Mouse (Mus musculus) liver, adult 2 months (tissue): ENCODE measurements around the gene Fen1. TPM values are rescaled to one million over a fixed set of nuclear protein-coding genes. Genes with fewer than 3 reads are reported as not detected.

Source experiments
- DNase-seq: peaks from one replicate; pipeline ENCODE4 v3.0.0-alpha.2; 2011; ENCODE audit warnings: low read depth, low spot score; ENCODE audit errors: extremely low read depth
- H3K27ac ChIP-seq: fragments of 200-500 bp; replicated peaks from 2 replicates; pipeline ENCODE4 v1.5.1; 2012; ENCODE audit warnings: low read depth, mild to moderate bottlenecking, control low read depth, inconsistent platforms, low read length; ENCODE audit not compliant: insufficient read depth
- H3K27me3 ChIP-seq: fragments of 200-500 bp; 2 replicates; pipeline ENCODE4 v1.6.1; 2012; ENCODE audit warnings: mild to moderate bottlenecking, moderate library complexity, low read length, inconsistent platforms; ENCODE audit not compliant: control insufficient read depth, insufficient read depth
- H3K36me3 ChIP-seq: fragments of 200-500 bp; 2 replicates; pipeline ENCODE4 v1.6.1; 2012; ENCODE audit warnings: low read length, inconsistent platforms; ENCODE audit not compliant: control insufficient read depth, insufficient read depth
- H3K4me1 ChIP-seq: fragments of 200-500 bp; 2 replicates; pipeline ENCODE4 v1.6.1; 2011; ENCODE audit warnings: low read length; ENCODE audit not compliant: control insufficient read depth, insufficient read depth
- H3K4me3 ChIP-seq: fragments of 200-500 bp; 2 replicates; pipeline ENCODE4 v1.5.1; 2011; ENCODE audit warnings: low read depth, mild to moderate bottlenecking, control low read depth, low read length, moderate library complexity; ENCODE audit not compliant: insufficient read depth
- H3K79me2 ChIP-seq: fragments of 200-500 bp; 2 replicates; pipeline ENCODE4 v1.6.1; 2012; ENCODE audit warnings: inconsistent platforms, mild to moderate bottlenecking, low read length, moderate library complexity; ENCODE audit not compliant: control insufficient read depth, insufficient read depth
- H3K9ac ChIP-seq: fragments of 200-500 bp; 2 replicates; pipeline ENCODE4 v1.6.1; 2012; ENCODE audit warnings: low read depth, mild to moderate bottlenecking, control low read depth, inconsistent platforms, low read length
- CTCF ChIP-seq: fragments of 200-500 bp; IDR thresholded peaks from 2 replicates; pipeline ENCODE4 v1.5.1; 2011; ENCODE audit warnings: low read depth, low read length, control low read depth
- POLR2A ChIP-seq: fragments of 200-500 bp; IDR thresholded peaks from 2 replicates; pipeline ENCODE4 v1.6.1; 2011; ENCODE audit warnings: low read length, control low read depth; ENCODE audit not compliant: insufficient read depth; ENCODE audit errors: extremely low read depth
- WGBS: fragments of 180-500 bp; shearing (Covaris S2); methylation state at CpG from one replicate; pipeline ENCODE4 v1.1.7; 2018; 5-methylcytosine and 5-hydroxymethylcytosine counted together
- polyA plus RNA-seq: library from polyadenylated mRNA; depleted of rRNA; stranded (reverse); fragments of >200 nt; gene quantifications from 2 replicates; pipeline ENCODE4 v1.2.3, GENCODE M21; 2012
- total RNA-seq: library from RNA; depleted of rRNA; stranded (reverse); fragments of >200 nt; gene quantifications from 2 replicates; pipeline ENCODE4 v1.2.3, GENCODE M21; 2014

Fen1 gene
- total and polyA plus RNA-seq, 2 experiments = 2.5 to 3.0 TPM

DNA sequence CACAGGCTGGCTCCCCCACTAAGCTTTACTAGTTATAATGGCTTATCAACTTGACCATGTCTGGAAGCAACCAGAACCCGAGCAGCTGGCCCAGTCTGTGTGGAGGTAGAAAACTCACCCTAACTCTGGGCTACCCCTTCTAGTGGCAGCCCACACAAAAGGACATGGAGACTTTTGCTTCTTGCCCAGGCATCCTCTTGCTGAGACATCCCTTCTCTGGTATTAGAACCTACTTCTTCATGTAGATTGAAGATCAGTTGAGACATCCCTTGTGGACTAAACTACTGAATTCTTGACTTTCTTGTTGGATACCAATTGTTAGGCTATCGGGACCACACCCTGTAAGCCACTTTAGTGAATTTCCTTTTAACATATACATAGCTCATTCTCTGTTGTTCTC is 5.7 kb downstream of the Fen1 start:
- TF ChIP-seq CTCF (no peak), POLR2A (no peak)
- no peaks in the 10 kb centered on the region for H3K79me2 ChIP-seq
- no peak overlapping the region for H3K27ac ChIP-seq
- peaks cover 3% of the 10 kb centered on the region; the same call in 1 of the 2 replicates for H3K4me1 ChIP-seq
- no peak overlapping the region for H3K9ac ChIP-seq
- no peak overlapping the region for H3K4me3 ChIP-seq
- WGBS = 80% methylated on average over 2 of the region's 2 CpGs
- H3K27me3 ChIP-seq = no peaks in the 10 kb centered on the region
- H3K36me3 ChIP-seq = peaks cover 21% of the 10 kb centered on the region
- DNase-seq = no peak

DNA sequence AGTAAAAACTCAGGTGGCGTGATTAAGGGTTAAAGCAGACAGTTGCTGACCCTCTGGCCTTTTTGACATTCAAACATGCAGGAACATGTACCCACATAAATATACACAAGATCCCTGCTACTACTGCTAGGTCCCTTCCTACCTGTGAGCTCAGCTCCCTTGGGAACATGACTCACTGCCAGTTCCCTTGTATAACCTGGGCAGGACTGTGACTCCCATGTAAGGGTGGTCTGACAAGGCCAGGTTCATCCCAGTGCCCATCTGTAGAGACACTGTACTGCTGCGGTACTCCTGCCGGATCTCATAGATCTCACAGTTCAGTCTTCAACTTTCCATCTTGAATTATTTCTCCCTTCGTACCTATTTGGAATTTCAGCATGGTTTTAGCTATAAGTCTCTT is 6.8 kb downstream of the Fen1 start:
- H3K9ac ChIP-seq = no peak overlapping the region
- H3K27me3 ChIP-seq = no peaks in the 10 kb centered on the region
- H3K4me3 ChIP-seq = no peak overlapping the region
- H3K36me3 ChIP-seq = peaks cover 23% of the 10 kb centered on the region
- TF ChIP-seq CTCF = no peak
- no peak for TF ChIP-seq POLR2A
- H3K4me1 ChIP-seq = peaks cover 3% of the 10 kb centered on the region; the same call in 1 of the 2 replicates
- no peak for DNase-seq
- 87% methylated on average over 4 of the region's 4 CpGs for WGBS
- no peak overlapping the region for H3K27ac ChIP-seq
- H3K79me2 ChIP-seq = no peaks in the 10 kb centered on the region

DNA sequence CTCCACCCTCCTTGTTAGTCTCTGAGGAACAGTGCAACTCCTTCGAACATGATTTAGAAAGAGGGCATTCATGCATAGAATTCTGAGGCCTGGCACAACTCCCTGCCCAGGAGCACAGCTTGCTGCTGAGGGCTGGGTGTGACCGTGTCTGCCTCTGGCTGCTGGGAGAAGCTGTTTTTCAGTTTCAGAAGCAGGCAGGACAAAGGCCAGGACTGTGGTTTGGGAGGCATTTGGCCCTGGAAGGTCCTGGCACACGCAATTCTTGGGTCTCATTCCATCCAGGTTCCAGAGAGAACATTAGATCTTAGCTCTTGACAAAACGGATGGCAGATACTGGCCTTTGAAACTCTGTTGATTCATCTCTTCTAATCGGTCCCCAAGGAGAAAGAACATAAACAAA is 8.7 kb downstream of the Fen1 start:
- Histone ChIP-seq H3K4me3 (no peak overlapping the region), H3K36me3 (peaks cover 39% of the 10 kb centered on the region), H3K27ac (no peak overlapping the region), H3K79me2 (no peaks in the 10 kb centered on the region), H3K4me1 (peaks cover 3% of the 10 kb centered on the region; the same call in 1 of the 2 replicates), H3K9ac (no peak overlapping the region), H3K27me3 (no peaks in the 10 kb centered on the region)
- 42% methylated on average over 5 of the region's 5 CpGs for WGBS
- DNase-seq = peak; percentile 49
- TF ChIP-seq POLR2A (no peak), CTCF (no peak)

DNA sequence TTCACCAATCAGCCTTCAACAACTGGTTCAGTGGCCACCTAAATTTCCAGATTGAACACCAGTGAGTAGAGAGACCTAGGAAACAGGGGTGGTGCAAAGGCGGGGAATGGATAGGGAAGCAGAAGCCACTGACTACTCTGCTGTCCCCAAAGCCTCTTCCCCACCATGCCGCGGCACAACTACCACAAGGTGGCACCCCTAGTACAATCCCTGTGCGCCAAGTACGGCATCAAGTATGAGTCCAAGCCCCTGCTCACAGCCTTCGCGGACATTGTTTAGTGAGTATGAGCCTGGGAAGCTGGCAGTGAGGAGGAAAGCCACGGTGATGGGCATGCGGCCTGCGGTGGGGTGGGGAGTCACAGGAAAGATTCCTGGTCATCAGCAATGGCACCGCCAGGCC is 9.6 kb downstream of the Fen1 start:
- WGBS = 87% methylated on average over 11 of the region's 11 CpGs
- Histone ChIP-seq H3K36me3 (peaks cover 48% of the 10 kb centered on the region), H3K27me3 (no peaks in the 10 kb centered on the region), H3K4me3 (no peak overlapping the region), H3K9ac (no peak overlapping the region), H3K79me2 (no peaks in the 10 kb centered on the region), H3K4me1 (peaks cover 6% of the 10 kb centered on the region), H3K27ac (no peak overlapping the region)
- TF ChIP-seq CTCF = 0 out of 2 replicates have a peak, but pooled peaks have one; percentile 14
- TF ChIP-seq POLR2A = no peak
- no peak for DNase-seq

DNA sequence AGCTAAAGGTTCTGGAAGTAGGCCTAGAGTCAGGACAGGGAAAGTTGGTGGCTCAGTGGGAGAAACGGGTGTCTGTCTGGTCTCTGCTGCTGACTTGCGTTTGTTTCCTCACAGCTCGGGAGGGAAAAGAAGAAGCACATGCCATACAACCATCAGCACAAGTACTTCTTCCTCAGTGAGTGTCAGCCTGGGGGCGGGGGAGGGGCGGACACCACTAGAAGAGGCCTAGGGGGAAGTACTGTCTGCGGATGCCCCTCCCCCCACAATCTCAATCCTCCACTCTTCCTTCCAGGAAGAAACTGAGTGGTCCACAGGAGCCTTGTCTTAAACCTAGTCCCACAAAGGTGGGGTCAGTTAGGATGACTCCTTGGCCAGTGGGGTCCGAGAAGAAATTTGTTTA is 12.6 kb downstream of the Fen1 start:
- peaks cover 57% of the 10 kb centered on the region for H3K36me3 ChIP-seq
- H3K9ac ChIP-seq = no peak overlapping the region
- TF ChIP-seq CTCF (no peak), POLR2A (no peak)
- no peak overlapping the region for H3K27ac ChIP-seq
- 62% methylated on average over 7 of the region's 7 CpGs for WGBS
- no peaks in the 10 kb centered on the region for H3K27me3 ChIP-seq
- H3K79me2 ChIP-seq = no peaks in the 10 kb centered on the region; the same call in 1 of the 2 replicates
- peaks cover 21% of the 10 kb centered on the region for H3K4me1 ChIP-seq
- no peak overlapping the region for H3K4me3 ChIP-seq
- peak; percentile 42 for DNase-seq

DNA sequence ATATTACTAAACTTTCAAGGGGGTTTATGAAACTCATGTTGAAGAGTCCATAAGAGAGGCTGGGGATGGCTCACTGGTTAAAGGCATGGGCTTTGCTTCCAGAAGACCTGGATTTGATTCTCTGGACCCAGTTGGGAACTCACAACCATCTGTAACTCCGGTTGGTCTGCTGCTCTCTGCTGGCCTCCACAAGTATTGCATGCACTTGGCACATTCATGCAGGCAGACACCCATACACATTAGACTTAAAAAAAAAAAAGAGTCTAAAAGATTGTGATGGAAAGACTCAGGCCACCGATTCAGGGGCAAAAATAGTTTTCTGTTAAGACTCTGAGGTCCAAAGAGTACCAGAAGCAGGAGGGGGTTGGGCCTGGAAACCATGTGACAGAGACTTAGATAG is 13.2 kb downstream of the Fen1 start:
- H3K27ac ChIP-seq = no peak overlapping the region
- H3K36me3 ChIP-seq = peaks cover 58% of the 10 kb centered on the region
- TF ChIP-seq CTCF = peak; percentile 69
- TF ChIP-seq POLR2A = no peak
- H3K79me2 ChIP-seq = no peaks in the 10 kb centered on the region; the same call in 1 of the 2 replicates
- no peak overlapping the region for H3K4me3 ChIP-seq
- no peak overlapping the region for H3K9ac ChIP-seq
- WGBS = 12% methylated on average over 2 of the region's 2 CpGs
- H3K27me3 ChIP-seq = no peaks in the 10 kb centered on the region
- peaks cover 26% of the 10 kb centered on the region for H3K4me1 ChIP-seq
- peak; percentile 68 for DNase-seq
